Mouse (Mus musculus): ENCODE measurements around the gene Bpifb9a.

GRCm38 (mm10) chr2:154292833-154293232, 35.2 kb downstream of the Bpifb9a start:
- peak; percentile 28; the same call in 1 of the 2 replicates for TF ChIP-seq CTCF (IDR thresholded peaks at IDR 0.05; ENCODE audit: low read depth)
- no peak for TF ChIP-seq EP300 (IDR thresholded peaks at IDR 0.05; ENCODE audit: low read depth)
